Mouse (Mus musculus) mature B cell (primary cell): Measurements from ENCODE around the gene Ccdc188.

Experiments used
- in situ Hi-C: fragments of 300-500 bp; cut with MboI; formaldehyde crosslinking; loops from 2 replicates; pipeline ENCODE4 v1.14.3; 2019

Gene Ccdc188

GRCm38 (mm10) chr16:18234671-18235388, 17.2 kb downstream of the Ccdc188 start, which contains the start of gene Zdhhc8:
Gene Zdhhc8 (minus strand): TSS chr16:18235136.
- in situ Hi-C loops: no loop called here

GRCm38 (mm10) chr16:18235389-18236065, 17.8 kb downstream of the Ccdc188 start:
- in situ Hi-C loops: no loop called here

- in situ Hi-C loops: no loop called here
These were observed 19.2 kb downstream of the Ccdc188 start for GRCm38 (mm10) chr16:18236676-18237501.

- in situ Hi-C loops: no loop called here
These were observed 23.9 kb downstream of the Ccdc188 start for GRCm38 (mm10) chr16:18241581-18241980.

- in situ Hi-C loops: no loop called here
These were observed 30.1 kb downstream of the Ccdc188 start for GRCm38 (mm10) chr16:18247521-18248399.

- in situ Hi-C loops: no loop called here
These were observed 31.0 kb downstream of the Ccdc188 start, which contains the start of the genes Trmt2a and Ranbp1 for GRCm38 (mm10) chr16:18248433-18249363. Gene Trmt2a (plus strand): TSS chr16:18248679. Gene Ranbp1 (minus strand): TSS chr16:18248732.

GRCm38 (mm10) chr16:18249364-18249967, 31.8 kb downstream of the Ccdc188 start:
- in situ Hi-C loops: no loop called here

GRCm38 (mm10) chr16:18250231-18250630, 32.6 kb downstream of the Ccdc188 start:
- in situ Hi-C loops: no loop called here

GRCm38 (mm10) chr16:18250828-18251790, 33.4 kb downstream of the Ccdc188 start:
- in situ Hi-C loops: no loop called here

GRCm38 (mm10) chr16:18252736-18253135, 35.1 kb downstream of the Ccdc188 start:
- in situ Hi-C loops: no loop called here

- in situ Hi-C loops: no loop called here
These were observed 36.2 kb downstream of the Ccdc188 start for GRCm38 (mm10) chr16:18253866-18254265.

GRCm38 (mm10) chr16:18258221-18258620, 40.5 kb downstream of the Ccdc188 start, which contains the start of gene Gm49776:
Gene Gm49776 (minus strand): TSS chr16:18258321.
- in situ Hi-C loops: no loop called here

GRCm38 (mm10) chr16:18265024-18265423, 47.3 kb downstream of the Ccdc188 start:
- in situ Hi-C loops: no loop called here

- in situ Hi-C loops: no loop called here
These were observed 50.5 kb downstream of the Ccdc188 start for GRCm38 (mm10) chr16:18268182-18268581.
